Mouse (Mus musculus) brain, embryonic 14.5 days (tissue): ENCODE data around the gene Rnase13. TPM values are rescaled to one million over a fixed set of nuclear protein-coding genes. Genes with fewer than 3 reads are reported as not detected.
A peak's percentile ranks its signal among the peaks of the same experiment; 100 is the strongest.

Experiments used
- DNase-seq: peaks from one replicate; pipeline ENCODE4 v3.0.0-alpha.2; 2011; ENCODE audit warnings: low read depth
- CTCF ChIP-seq: fragments of 200-500 bp; IDR thresholded peaks from 2 replicates; pipeline ENCODE4 v1.5.1; 2012; ENCODE audit warnings: inconsistent platforms, mild to moderate bottlenecking, moderate library complexity, borderline replicate concordance; ENCODE audit not compliant: insufficient read depth, insufficient read length; ENCODE audit errors: extremely low read depth
- POLR2A ChIP-seq: fragments of 200-500 bp; IDR thresholded peaks from 2 replicates; pipeline ENCODE4 v1.6.1; 2012; ENCODE audit warnings: mild to moderate bottlenecking, inconsistent platforms, borderline replicate concordance; ENCODE audit not compliant: poor library complexity, insufficient read depth, insufficient read length, severe bottlenecking; ENCODE audit errors: extremely low read depth
- polyA plus RNA-seq: library from polyadenylated mRNA; depleted of rRNA; stranded (reverse); fragments of >200 nt; gene quantifications from 2 replicates; pipeline ENCODE4 v1.2.3, GENCODE M21; 2012

Rnase13 gene
- polyA plus RNA-seq, 1 experiment: not detected

- no peak for DNase-seq
- no peak for TF ChIP-seq CTCF
- TF ChIP-seq POLR2A: no peak
These were observed 919 bp upstream of the Rnase13 start for GRCm38 (mm10) chr14:51923492-51923891.

DNA sequence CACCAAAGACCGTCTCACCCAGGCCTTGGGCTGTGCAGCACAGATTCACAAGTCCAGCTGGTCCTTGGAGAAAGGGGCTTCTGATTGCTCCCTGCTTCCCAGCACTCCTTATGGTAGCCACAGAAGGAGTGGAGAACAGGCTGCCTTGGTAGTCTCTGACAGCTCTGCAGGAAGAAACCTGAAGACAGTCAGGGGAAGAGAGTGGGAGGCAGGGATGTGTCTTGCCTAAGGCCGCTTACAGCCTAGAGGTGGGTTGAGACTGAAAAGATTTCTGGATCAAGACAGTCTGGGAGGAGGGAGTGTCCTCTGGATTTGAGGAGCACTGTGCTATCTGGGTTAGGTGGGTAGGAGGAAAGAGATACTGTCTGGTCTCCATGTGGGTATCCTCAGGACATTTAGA lies 337 bp upstream of the Rnase13 start:
- TF ChIP-seq CTCF (no peak), POLR2A (no peak)
- DNase-seq: no peak

DNA sequence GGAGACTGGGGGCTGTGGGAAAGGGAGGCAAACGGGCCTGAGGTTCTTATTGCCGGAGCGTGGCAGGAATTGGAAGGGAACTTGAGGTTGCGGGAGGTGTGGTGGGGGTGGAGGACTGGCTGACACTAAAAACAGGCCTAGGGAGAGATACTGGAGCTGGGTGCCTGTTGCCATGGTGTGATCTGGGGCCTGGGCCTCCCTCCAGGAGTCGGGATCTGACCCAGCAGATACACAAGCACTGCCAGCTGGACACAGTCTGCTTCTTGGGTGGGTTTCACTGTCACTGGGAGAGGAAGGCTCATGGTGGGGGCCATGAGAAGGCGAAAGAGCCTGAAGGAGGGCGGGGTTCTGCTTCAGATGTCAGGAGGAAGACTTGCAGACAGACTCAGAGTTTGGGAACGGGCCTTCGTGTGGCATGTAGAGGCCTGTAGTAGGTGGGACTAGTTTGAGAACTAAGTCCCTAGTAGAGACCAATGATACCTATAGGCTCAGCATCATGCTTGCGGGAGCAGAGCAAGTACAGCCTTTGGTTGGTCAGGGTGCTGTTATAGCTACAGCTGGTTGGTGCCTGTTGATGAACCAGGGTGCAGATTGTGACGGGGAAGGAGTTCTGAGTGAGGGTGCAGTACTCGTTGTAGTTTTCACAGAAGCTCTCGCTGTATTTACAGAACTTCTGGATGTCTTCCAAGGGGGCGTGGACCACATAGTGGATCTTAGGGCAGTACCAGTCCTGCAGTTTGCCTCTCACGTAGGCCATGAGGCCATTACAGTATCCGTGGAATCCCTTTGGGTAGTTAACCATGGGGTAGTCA lies 608 bp downstream of the Rnase13 start:
- DNase-seq: peak; percentile 60
- TF ChIP-seq CTCF: no peak
- no peak for TF ChIP-seq POLR2A

- no peak for DNase-seq
- TF ChIP-seq POLR2A (no peak), CTCF (no peak)
These were observed 3.6 kb downstream of the Rnase13 start for GRCm38 (mm10) chr14:51918966-51919365.

DNA sequence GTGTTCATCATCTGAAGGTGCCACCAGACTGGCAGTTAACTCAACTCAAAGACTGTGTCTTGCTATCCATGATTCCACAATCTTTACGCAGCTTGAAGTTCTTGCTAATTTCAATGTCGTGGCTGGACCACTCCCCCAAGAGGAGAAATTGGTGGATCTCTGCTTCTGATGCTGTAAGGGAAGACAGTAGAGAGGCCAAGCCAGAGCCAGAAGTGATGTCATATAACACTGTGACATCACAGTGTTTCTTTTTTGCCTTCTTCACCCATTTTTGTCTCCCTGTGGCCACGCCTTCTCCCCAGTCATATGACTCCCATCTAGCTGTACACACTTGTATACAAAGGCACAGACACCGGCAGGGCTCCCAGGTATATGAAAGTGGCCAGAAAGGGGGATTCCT lies 4.4 kb downstream of the Rnase13 start, which contains the start of gene Tppp2:
Gene Tppp2 (plus strand): TSS at position 301 of the 400 bp plus-strand sequence.
- no peak for DNase-seq
- TF ChIP-seq POLR2A (no peak), CTCF (no peak)

DNA sequence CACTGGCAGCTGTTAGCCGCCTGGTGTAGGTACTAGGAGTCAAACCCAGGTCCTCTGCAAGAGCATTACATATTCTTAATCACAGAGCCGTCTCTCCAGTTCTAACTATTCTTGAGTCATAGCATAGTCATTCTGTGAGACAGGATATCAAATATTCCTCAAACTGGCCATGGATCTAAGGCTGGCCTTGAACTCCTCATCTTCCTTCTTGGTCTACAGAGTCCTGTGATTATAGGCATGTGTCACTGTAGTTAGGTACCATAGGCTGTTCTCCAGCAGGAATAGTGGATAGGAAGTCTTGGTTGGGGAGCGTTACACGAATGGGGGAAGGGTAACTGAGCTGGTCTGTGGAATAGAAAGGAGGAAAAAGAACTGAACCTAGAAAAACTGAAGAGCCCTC lies 6.0 kb downstream of the Rnase13 start:
- no peak for DNase-seq

DNA sequence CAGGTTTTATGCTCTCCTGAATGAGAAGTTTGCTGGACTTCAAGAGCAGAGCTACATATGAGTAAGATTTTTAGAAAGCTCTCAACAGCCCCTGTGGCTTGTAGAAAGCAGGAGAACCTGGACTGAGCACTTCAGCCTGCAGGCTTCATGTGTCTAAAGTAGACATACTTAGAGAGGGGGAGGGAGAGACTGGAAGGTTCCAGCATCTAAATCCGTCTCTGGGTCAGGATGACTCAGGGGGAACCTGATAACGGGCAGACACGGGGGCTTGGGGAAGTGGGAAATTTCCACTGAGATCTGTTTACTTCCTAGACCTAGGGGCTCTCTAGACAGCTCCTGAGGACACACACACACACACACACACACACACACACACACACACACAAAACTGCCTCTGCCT lies 7.5 kb downstream of the Rnase13 start:
- DNase-seq: no peak
- TF ChIP-seq POLR2A: no peak
- TF ChIP-seq CTCF: no peak

More for the DNA sequence above, 6.0 kb downstream of the Rnase13 start:
- TF ChIP-seq POLR2A (no peak), CTCF (no peak)

DNA sequence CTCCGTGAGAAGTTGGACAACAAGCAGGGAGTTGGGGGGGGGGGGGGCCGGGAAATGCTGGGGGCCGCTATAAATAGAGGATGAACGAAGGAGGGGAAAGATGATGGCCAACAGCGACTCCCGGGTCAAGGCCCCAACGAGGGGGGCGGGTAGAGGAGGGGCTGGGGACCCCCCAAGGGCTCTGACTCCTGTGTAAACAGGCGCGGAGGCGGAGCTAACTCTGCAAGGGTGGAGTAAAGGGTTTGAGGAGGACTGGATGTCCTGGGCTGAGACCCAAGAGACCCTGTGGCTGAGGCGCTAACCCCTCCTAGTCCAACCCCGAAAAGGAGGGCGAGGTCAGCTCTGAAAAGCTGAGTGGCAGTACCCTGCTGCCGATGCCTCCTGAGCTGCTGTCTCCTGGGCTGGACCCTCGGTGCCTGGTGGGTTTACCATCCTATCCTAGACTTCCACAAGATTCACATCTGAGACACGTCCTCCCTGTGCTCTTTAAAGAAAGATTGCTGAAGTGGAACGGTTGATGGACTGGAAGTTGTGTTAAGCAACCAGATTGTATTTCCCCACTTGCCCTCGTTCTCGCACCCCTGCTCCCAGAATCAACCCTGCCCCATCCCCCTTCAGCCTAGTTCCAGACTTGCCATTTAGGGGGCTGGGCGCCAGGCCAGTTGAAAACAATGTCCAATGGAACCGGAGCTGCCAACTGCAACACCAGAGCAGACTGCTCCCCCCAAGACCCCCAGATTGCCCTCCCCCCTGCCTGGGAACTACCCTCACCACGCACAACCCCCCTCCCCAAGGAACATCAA lies 8.4 kb downstream of the Rnase13 start, which contains the start of gene Ndrg2:
Gene Ndrg2 (minus strand): TSS at position 199 of the 803 bp plus-strand sequence.
- DNase-seq: peak; percentile 96
- TF ChIP-seq CTCF (no peak), POLR2A (no peak)

- 0 out of 2 replicates have a peak, but pooled peaks have one; percentile 24 for TF ChIP-seq POLR2A
- no peak for TF ChIP-seq CTCF
- peak; percentile 87 for DNase-seq
These were observed 9.3 kb downstream of the Rnase13 start for GRCm38 (mm10) chr14:51913062-51913959.

- DNase-seq: peak; percentile 28
- TF ChIP-seq CTCF: no peak
- no peak for TF ChIP-seq POLR2A
These were observed 10.0 kb downstream of the Rnase13 start for GRCm38 (mm10) chr14:51912391-51913061.

GRCm38 (mm10) chr14:51911301-51911700 lies 11.3 kb downstream of the Rnase13 start:
- TF ChIP-seq CTCF: no peak
- no peak for TF ChIP-seq POLR2A
- DNase-seq: no peak

GRCm38 (mm10) chr14:51906102-51906501 lies 16.5 kb downstream of the Rnase13 start:
- no peak for TF ChIP-seq CTCF
- no peak for TF ChIP-seq POLR2A
- no peak for DNase-seq

- TF ChIP-seq POLR2A (no peak), CTCF (no peak)
- peak; percentile 47 for DNase-seq
These were observed 17.9 kb downstream of the Rnase13 start for GRCm38 (mm10) chr14:51904706-51905105.

- no peak for DNase-seq
- no peak for TF ChIP-seq POLR2A
- no peak for TF ChIP-seq CTCF
These were observed 18.8 kb downstream of the Rnase13 start for GRCm38 (mm10) chr14:51903782-51904181.
